Mouse (Mus musculus) ovary, postnatal 14 days (tissue): ENCODE results near the gene Piwil4.

Source experiments
- DNase-seq: peaks from one replicate; pipeline ENCODE4 v3.0.0; 2022; ENCODE audit warnings: low spot score

The Piwil4 gene

DNA sequence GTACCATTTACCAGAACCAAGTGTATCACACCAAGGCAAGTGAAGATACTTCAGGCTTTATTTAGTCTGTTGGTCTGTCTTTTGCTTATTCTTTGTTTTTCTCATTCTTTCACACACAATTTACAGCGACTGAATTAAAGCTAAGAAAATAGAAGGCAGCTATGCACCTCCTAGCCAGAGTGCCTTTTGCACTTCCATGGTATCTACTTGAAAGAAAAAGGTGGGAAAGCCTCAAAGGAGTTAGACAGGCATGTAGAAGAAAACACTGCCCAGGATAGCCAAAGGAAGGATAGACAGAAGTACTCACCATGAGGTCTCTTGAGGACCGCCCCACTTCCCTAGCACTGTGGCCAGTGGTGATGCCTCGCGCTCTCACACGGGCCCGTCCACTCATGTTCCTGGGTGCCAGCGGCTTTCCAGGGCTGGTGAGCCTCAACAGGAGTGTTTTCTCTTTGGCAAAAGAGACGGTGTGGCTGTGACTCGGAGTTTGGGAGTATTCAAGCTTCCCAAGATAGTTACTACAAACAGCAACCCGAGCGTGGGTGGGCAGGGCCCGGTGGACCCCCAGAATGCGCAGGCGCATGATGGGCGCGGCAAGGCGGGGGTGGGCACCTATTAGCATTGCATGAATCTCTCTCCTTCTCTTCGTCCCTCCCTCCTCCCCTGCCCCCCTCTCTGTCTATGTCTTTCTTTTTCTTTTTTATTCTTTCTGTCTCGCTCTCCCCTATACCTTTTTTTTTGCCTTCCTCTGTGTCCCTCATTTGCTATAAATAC, at the start of gene Piwil4:
Piwil4 (minus strand) TSS at position 583 of the 774 bp plus-strand sequence.
- DNase-seq: no peak

- no peak for DNase-seq
Measured at GRCm38 (mm10) chr9:14787356-14787755, 46.8 kb upstream of the Piwil4 start.

DNA sequence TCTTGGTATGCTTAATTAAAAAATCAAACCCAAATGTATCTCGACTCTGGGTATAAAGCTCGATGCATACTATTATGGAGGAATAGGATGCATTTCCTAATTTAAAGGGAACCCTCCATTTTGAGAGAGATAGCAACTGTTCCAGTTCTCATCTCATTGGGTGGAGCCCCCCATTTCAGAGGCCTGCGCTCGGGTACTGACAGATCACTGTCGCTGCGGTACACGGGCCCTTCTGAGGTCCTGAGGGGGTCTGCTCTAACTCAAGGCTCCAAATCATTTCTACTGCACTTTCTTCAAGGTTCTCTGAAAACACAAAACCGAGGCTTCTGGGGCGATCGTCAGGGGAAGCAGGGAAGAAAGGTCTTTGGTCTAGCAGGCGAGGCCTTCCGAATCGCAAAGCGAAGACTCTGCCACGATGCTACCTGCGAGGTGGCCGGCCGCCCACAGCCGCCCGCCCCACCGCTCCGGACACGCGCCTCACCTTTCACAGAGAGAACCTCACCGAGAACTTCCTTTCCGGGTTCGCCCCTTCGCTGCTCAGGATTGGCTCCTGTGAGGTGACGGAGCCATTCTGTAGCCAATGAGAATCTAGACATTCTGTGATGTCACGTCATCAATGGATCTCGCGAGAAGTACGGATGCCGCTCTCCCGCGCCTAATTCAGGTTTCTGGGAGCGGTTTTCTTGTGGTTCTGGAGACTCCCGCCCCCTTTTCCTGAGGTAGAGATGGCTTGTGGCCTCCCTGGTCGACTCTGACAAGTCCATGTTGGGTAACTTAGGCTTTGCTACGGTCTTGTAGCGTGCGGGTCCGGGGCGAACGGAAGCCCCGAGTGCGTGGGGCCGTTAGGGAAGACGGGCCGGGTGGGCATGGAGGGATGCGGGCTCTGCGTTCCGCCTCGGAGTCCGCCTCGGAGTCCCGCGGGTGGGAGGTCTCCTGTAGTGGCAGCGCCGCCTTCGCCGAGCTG, 43.8 kb upstream of the Piwil4 start, which contains the start of the genes Mre11a and Ankrd49:
Mre11a (plus strand) TSS at position 616 of the 964 bp plus-strand sequence.
Ankrd49 (minus strand) TSS at position 818 of the 964 bp plus-strand sequence.
- peak; percentile 86 for DNase-seq

DNA sequence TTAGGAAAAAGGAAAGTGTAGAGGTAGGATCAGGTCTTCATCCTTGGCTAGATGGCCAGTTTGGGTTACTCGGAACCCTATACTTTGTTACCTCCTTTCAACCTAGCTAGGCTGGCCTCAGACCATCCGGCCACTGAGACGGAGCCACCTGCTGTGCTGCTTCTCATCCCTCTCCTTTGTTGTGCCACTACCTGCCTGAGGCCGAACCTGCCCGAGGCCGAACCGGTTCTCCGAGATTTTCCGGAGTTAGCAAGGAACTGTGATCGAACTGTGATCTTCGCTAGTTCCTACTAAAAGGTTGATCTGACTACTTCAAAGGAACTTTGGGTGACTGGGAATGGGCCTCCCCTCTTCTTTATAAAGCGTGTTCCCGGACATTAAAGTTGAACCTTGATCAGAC, 37.8 kb upstream of the Piwil4 start:
- no peak for DNase-seq

GRCm38 (mm10) chr9:14773813-14774212, 33.3 kb upstream of the Piwil4 start:
- DNase-seq: no peak

DNA sequence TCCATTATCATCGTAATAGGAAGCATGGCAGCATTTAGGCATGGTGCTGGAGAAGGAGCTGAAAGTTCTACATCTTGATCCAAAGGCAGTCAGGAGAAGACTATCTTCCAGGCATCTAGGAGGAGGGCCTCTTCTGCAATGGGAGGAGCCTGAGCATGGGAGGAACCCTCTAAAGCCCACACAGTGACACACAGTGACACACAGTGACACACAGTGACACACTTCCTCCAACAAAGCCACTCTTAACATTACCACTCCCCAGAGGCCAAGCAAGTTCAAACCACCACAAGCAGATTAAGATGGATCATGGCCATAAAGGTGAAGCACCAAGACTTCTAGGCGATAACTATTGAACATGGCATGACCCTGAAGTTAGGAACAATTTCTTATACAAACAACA, 31.5 kb upstream of the Piwil4 start:
- DNase-seq: no peak

GRCm38 (mm10) chr9:14770803-14771471, 30.4 kb upstream of the Piwil4 start, which contains the start of gene 1700012B09Rik:
1700012B09Rik (minus strand) TSS chr9:14771030.
- DNase-seq: no peak

- DNase-seq: no peak
Measured at GRCm38 (mm10) chr9:14769811-14770210, 29.3 kb upstream of the Piwil4 start.

GRCm38 (mm10) chr9:14764765-14765164, 24.2 kb upstream of the Piwil4 start:
- peak; percentile 40 for DNase-seq

DNA sequence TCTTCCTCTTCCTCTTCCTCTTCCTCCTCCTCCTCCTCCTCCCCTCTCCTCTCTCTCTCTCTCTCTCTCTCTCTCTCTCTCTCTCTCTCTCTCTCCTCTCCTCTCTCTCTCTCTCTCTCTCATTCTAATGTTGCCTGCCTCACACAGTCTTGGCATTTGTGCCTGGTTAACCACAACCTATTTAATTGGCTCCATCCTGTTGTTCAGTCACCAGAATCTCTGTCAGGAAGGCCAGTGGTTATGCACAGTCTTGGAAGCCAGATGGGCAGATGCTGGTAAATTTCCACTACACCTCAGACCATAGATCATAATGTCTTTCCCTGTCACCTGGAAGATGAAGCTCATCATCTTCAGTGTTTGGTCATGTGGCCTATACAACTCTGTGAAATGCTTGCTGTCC, 18.7 kb upstream of the Piwil4 start:
- DNase-seq: no peak

GRCm38 (mm10) chr9:14758590-14758989, 18.1 kb upstream of the Piwil4 start:
- DNase-seq: no peak

DNA sequence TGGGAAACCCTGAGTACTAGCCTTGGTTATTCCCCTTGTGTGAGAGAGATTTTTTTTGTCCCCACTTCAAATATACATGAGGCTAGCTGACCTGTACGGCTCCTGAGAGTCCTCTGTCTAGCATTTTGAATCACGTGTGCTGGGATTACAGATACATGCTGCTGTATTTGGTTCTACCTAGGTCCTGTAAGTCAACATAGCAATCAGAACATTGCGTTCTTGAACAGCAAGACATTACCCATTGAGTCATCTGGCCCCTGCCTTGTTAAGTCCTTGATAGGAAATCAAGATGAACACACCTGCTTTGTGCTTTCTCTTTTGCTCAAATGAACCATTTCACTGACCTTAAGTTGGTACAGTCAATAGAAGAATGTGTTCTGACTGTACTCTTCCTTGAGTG, 13.9 kb upstream of the Piwil4 start:
- no peak for DNase-seq

DNA sequence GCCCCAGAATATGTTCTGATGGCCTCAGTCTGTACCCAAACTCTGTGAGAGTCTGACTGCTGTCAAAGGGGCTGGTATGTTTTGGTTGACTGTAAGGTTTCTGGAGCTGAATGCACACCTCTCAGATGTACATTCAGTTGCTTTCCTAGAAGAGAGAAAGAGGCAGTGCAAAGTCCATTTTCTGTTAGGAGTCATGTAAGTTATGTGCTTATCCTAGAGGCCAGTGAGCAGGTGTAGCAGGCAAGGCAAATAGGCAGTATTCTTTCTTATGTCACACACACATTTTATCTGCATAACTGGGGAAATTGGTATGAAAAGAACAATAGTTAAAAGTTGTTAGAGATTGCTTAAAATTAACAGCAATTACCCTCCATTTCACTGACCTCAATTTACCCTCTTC, 13.4 kb upstream of the Piwil4 start:
- no peak for DNase-seq

GRCm38 (mm10) chr9:14752001-14752522, 11.5 kb upstream of the Piwil4 start, which contains the start of gene Fut4:
Fut4 (minus strand) TSS chr9:14752393.
- DNase-seq: peak; percentile 41

DNA sequence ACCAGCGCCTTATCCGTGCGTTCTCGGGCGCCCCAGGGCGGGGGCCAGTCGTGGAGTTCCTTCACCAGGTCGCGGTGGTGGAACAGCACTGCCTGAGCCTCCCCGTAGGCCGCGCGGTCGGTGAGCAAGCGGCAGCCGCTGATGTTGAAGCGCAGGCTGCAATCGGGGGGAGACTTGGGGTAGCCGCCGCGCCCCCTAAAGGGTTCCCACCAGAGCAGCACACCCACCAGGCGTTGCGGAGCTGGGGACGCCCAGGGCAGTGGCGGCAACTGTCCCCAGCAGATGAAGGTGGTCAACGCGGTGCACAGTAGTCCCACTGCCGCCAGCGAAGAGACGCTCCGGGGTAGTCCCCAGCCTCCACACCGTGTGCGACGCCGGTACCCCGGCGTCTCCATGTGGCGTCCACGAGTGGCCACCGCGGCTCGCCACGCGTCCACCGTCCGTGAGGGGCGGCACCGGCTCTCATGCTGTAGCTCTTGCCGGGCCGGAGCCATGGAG, 11.0 kb upstream of the Piwil4 start:
- peak; percentile 13 for DNase-seq

DNA sequence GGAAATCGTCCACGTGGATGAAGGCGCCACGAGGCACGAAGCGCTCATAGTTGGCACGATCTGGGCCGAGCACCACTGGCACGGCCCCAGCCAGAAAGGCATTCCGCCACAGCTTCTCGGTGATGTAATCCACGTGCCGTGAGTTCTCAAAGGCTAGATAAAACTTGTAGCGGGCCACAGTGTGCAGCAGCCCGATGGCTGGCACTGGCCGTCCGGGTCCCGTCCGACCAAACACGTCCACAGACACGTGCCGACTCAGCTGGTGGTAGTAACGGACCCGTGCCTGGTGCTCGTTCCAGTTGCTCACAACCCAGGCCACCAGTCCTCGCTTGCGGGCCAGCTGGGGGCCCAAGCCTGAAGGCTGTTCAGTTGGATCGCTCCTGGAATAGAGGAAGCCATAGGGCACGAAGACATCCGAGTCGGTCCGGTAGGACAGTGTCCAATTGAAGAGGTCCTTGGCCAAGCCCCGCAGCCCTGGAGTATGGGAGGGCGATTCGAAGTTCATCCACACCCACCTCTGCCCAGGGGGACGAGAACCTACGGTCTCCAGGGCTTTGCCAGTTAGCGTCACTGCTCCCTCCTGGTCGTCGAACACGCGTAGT, 10.5 kb upstream of the Piwil4 start:
- DNase-seq: no peak

- no peak for DNase-seq
Measured at GRCm38 (mm10) chr9:14739498-14740150, 909 bp downstream of the Piwil4 start.

DNA sequence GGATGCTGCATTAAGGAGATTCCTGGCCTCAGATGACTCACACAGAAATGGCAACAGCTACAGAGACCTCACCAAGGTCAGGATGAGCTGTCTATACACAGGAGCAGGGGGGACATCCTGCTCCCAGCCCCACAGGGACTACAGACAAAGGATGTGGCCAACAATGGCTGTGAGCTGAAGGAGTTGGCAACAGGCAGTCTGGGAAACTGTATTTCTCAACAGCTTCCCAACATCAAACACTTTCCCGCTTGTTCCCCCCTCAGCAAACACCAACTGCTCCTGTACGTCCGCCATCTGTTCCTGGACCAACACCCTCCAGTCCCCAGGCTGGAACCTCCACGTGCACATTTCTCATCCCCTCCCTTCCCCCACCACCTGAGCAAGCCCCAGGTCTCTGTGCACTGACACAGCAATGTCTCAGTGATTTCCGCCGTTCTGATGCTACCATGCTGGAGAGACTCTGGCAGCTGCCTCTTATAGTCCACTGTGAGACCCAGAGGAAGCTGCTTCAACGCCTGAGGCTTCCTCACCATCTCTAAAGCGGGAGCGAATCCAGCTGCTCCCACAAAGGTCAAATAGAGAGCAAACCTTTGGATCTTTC, 9.5 kb downstream of the Piwil4 start:
- DNase-seq: no peak

DNA sequence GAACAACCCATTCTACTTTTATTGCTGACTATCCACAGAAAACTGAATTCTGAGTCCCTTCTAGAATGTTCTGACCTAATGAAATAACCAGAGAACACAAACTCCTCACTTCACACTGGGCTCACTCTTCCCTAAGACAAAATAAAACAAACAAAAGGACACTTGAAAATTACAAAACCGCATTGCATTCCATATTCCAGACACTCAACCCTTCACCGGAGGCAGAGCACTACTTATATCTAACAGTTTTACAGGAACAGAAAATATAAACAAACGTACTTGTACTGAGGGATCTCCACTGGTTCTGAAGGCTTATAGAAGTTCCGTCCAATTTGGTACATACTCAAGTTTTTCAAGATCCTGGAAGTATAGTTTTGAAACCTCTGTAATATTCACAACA, 12.2 kb downstream of the Piwil4 start:
- DNase-seq: no peak

- DNase-seq: no peak
Measured at GRCm38 (mm10) chr9:14726629-14727028, 13.9 kb downstream of the Piwil4 start.
